Mouse (Mus musculus) CD4-positive naive resting alpha-beta T cell, adult 76 days (primary cell): ENCODE measurements around the gene Col6a4. TPM values are rescaled to one million over a fixed set of nuclear protein-coding genes. Genes with fewer than 3 reads are reported as not detected.

Experiments used
- total RNA-seq: library from RNA; stranded (reverse); gene quantifications from one replicate; pipeline ENCODE4 v1.2.4, GENCODE M21; 2023

Col6a4 gene
- not detected for total RNA-seq

DNA sequence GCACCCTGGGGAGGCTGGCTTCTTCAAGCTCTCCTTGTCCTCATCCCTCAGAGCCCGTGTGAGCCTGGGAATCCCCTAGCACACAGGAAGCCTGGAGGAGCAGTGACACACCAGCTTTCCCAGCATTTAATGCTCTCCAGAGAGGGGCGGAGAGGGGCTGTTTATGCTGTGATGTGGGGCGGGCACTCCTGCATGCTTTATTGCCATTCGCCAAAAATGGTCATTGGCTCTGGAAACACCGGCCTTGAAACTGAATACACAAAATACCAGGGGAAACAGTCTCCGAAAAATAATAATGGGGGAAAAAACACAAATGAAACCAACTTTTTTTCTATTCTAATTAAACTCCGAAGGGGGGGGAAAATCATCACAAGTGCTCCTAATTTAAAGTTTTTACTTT, at the start of gene Col6a4:
Gene Col6a4 (minus strand): TSS at position 101 of the 400 bp plus-strand sequence.

DNA sequence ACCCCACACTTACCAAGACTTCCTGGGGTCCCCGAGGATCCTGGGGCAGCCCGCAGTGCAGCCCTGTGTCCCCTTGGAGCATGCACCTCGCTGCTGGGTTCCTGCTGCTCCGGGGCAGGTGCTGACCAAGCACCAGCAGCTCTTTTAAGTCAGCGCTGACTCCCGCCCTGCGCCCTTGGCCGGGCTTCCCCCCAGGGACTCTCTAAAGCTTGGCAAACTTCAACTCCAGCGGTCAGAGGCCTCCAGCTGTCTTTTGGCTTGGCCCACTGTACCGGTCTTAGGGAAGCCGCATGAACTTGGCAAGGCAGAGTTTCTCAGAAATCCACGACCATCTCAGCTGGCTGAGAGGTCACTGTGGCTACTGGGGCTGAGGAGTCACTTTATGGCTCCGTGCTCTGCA, 136.1 kb downstream of the Col6a4 start, which contains the start of gene Col6a5:
Gene Col6a5 (minus strand): TSS at position 111 of the 400 bp plus-strand sequence.

Other genes with a start within 250 kb of the Col6a4 start
- 0.15 TPM for gene Col6a5, start 136.1 kb downstream of the Col6a4 start, total RNA-seq
- 6.1 TPM for gene Glyctk, start 61.4 kb upstream of the Col6a4 start, total RNA-seq
- gene Wdr82, start 74.1 kb upstream of the Col6a4 start, total RNA-seq = 135 TPM
- 36.7 TPM for gene Ppm1m, start 103.0 kb upstream of the Col6a4 start, total RNA-seq
- gene Twf2, start 106.3 kb upstream of the Col6a4 start, total RNA-seq = 78.4 TPM
- 10.5 TPM for gene Tlr9, start 125.8 kb upstream of the Col6a4 start, total RNA-seq
- 26.1 TPM for gene Alas1, start 151.9 kb upstream of the Col6a4 start, total RNA-seq
- 4.3 TPM for gene Poc1a, start 184.3 kb upstream of the Col6a4 start, total RNA-seq